Mouse (Mus musculus) v-Abl transformed pro-B cells (cell line): ENCODE results near the gene Prss44.
"Not testable (repeated sequence)": the region's sequence is repeated elsewhere in the genome, so short reads cannot be mapped to it uniquely, and the experiment has no call there.

Source experiments
- in situ Hi-C, 2 experiments: fragments of 400-800 bp; cut with MboI; formaldehyde crosslinking; loops; one replicate each; pipeline ENCODE4 v1.15.1; 2025; ENCODE audit not compliant: unreplicated experiment in 2 of 2

Prss44 gene

DNA sequence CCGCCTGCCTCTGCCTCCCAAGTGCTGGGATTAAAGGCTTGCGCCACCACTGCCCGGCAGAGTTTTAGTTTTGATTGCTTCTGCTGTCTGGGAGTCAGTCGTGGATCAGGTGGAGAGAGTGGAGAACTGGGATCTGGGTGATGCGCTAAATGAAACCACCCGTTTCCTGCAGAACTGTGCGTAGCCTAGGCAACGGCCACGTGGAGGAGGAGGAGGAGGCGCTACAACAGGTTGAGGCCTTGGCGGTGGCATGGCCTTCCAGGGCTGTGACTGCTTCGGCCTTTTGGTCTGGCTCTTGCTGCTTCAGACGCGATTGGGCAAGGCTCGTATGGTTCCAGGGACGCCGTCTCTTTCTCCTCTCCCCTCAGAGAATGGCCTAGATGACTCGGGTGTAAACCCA, at the start of gene Prss44:
Gene Prss44 (plus strand): TSS at position 206 of the 400 bp plus-strand sequence.
- in situ Hi-C loops = no loop called here

GRCm38 (mm10) chr9:110772336-110772735, 41.5 kb upstream of the Prss44 start:
- in situ Hi-C loops = loop anchor here in 1 of 2 experiments (10.0 kb wide), 1 partner anchor 138 kb away; no protein-coding TSS in a partner anchor

GRCm38 (mm10) chr9:110774403-110775268, 39.2 kb upstream of the Prss44 start:
- in situ Hi-C loops = loop anchor here in 1 of 2 experiments (5.0 to 10.0 kb wide), 2 partner anchors 62 to 140 kb away; no protein-coding TSS in a partner anchor

- in situ Hi-C loops = loop anchor here in 1 of 2 experiments (5.0 to 10.0 kb wide), 2 partner anchors 63 to 141 kb away; no protein-coding TSS in a partner anchor
Observed at GRCm38 (mm10) chr9:110775269-110776022, 38.3 kb upstream of the Prss44 start.

- in situ Hi-C loops = loop anchor here in 1 of 2 experiments (5.0 to 10.0 kb wide), 2 partner anchors 66 to 143 kb away; no protein-coding TSS in a partner anchor
Observed at GRCm38 (mm10) chr9:110778100-110778499, 35.7 kb upstream of the Prss44 start.

- in situ Hi-C loops = loop anchor here in 1 of 2 experiments (5.0 to 10.0 kb wide), 2 partner anchors 66 to 144 kb away; no protein-coding TSS in a partner anchor
Observed at GRCm38 (mm10) chr9:110778559-110778958, 35.2 kb upstream of the Prss44 start.

- in situ Hi-C loops = loop anchor here in 1 of 2 experiments (5.0 to 10.0 kb wide), 2 partner anchors 67 to 145 kb away; no protein-coding TSS in a partner anchor
Observed at GRCm38 (mm10) chr9:110779242-110779913, 34.4 kb upstream of the Prss44 start.

GRCm38 (mm10) chr9:110781256-110781721, 32.5 kb upstream of the Prss44 start:
- in situ Hi-C loops = loop anchor here (5.0 kb wide), 1 partner anchor 369 kb away; no protein-coding TSS in a partner anchor

GRCm38 (mm10) chr9:110781731-110782130, 32.1 kb upstream of the Prss44 start:
- in situ Hi-C loops = loop anchor here (5.0 kb wide), 1 partner anchor 369 kb away; no protein-coding TSS in a partner anchor

- in situ Hi-C loops = loop anchor here (5.0 kb wide), 1 partner anchor 371 kb away; no protein-coding TSS in a partner anchor
Observed at GRCm38 (mm10) chr9:110783611-110784010, 30.2 kb upstream of the Prss44 start.

GRCm38 (mm10) chr9:110788169-110788568, 25.6 kb upstream of the Prss44 start:
- in situ Hi-C loops = no loop called here

DNA sequence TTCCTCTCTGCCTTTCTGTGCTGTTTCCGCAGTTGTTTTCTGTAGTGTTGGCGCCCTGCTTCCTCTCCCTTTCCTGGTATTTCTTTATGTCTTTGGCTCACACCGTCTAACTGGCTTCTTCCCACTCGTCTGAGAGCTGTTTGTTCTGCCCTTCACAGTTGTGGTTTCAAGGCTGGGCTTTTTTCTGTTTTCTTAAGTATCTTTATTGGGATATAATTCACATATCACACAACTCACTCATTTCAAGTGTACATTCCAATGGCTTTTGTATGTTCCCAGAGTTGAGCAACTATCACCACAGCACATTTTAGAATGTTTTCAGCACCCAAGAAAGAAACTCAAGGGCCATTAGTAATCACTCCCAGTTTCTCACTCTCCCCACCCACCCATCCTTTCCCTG, 23.3 kb upstream of the Prss44 start:
- in situ Hi-C loops = no loop called here

- in situ Hi-C loops = no loop called here
Observed at GRCm38 (mm10) chr9:110797013-110797412, 16.8 kb upstream of the Prss44 start.

DNA sequence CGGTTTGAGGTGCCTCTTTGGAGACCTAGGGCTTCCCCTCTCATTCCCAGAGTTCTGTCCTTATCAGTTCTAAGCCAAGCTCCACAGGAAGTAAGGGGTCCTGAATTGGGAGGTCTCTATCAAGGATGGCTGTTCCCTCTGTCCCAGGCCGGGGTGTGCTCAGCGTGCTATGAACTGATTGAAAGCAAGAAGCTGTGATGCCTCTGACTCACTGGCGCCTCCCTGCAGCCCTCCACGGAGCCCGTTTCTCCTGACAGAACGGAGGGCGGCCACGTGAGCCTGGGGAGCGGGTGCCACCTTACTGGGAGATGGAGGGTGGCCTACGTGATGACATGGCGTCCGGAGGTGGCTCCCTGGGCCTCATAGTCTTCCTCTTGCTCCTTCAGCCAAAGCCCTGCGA, 15.9 kb upstream of the Prss44 start, which contains the start of gene Prss42:
Gene Prss42 (plus strand): TSS at position 301 of the 400 bp plus-strand sequence.
- in situ Hi-C loops = no loop called here

- in situ Hi-C loops = no loop called here
Observed at GRCm38 (mm10) chr9:110800834-110801479, 12.8 kb upstream of the Prss44 start.

DNA sequence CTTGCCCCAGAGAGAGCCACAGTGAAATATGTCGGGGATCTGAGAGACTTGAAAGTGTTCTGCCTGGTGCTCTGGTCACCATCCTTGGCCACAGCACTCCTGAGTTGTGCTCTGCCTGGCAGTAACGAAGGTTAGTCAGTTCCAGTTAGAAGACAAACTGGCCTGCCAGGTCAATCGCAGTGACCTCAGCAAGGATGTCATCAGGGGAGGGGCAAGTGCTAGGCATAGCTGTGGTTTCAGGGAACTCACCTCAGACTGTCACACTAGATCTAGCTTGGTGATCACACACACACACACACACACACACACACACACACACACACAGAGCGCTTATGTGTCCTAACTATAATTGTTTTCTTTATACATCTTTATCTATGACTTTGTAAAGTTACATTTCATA, 10.5 kb upstream of the Prss44 start:
- in situ Hi-C loops = no loop called here

- in situ Hi-C loops = no loop called here
Observed at GRCm38 (mm10) chr9:110810051-110810450, 3.7 kb upstream of the Prss44 start.

DNA sequence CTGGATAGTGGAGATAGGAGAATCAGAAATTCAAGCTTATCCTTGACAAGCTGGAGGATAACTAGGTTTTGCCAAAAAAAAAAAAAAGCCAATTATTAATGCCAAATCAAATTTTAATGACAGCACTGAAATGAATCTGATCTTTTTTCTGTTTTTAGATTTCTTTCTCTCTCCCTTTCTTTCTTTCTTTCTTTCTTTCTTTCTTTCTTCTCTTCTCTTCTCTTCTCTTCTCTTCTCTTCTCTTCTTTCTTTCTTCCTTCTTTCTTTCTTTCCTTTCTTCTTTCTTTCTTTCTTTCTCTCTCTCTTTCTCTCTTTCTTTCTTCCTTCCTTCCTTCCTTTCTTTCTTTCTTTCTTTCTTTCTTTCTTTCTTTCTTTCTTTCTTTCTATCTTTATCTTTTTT, 6.8 kb downstream of the Prss44 start:
- in situ Hi-C loops = not testable (repeated sequence)

- in situ Hi-C loops = no loop called here
Observed at GRCm38 (mm10) chr9:110821436-110821835, 7.6 kb downstream of the Prss44 start.
